Mouse (Mus musculus): ENCODE measurements around the gene Tuba4a.
"Not testable (repeated sequence)": the region's sequence is repeated elsewhere in the genome, so short reads cannot be mapped to it uniquely, and the experiment has no call there.

The Tuba4a gene

DNA sequence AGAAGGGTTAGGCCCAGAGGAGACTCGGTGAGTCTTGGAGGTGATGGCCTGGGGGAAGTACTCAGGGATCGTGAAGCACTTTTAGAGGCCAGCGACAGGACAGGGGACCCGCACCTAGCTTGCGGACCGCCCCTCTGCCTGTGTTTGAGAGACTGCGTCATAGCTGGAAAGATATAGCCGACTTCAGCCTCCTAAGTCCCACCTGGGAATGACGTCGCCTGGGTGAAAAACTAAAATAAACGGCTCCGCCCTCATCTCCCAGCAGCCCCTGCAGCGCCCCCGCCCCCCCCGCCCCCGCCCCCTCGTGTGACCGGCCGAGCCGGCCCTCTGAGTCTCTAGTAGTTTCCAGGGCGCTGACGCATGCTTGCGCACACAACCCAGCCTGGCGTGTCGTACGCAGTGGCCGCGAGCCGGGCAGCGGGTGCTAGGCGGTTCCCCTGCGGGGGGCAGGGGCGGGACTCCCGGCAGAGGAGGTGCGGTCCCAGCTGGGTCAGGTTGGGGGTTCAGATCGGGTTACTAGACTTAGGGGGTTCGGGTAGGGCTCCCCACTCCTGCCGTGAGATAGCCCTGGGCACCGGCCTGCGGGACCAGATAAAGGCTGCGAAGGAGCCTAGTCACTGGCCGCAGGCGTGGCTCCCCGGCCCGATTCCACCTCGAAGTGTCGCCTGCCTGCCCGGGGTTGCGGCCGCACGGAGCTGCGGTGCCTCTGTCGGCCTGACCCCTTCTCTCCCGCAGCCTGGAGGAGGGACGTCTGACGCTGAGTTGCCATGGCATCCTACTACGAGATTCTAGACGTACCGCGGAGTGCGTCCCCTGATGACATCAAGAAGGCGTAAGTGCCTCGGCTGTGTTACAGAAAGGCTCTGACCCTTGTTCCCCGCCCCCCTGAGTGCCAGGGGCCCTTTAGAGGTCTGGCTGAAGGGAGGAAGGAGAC lies 16.7 kb upstream of the Tuba4a start, which contains the start of gene Dnajb2:
TSS of gene Dnajb2 (plus strand) at position 290 of the 934 bp plus-strand sequence.
- DNase-seq (ENCODE audit: low spot score in 2 of 2) = peak; percentile 89 to 93

- DNase-seq (ENCODE audit: low spot score in 2 of 2) = peak; percentile 76 to 83
These were observed 14.9 kb upstream of the Tuba4a start for GRCm38 (mm10) chr1:75234606-75235005.

GRCm38 (mm10) chr1:75232489-75232888 lies 12.8 kb upstream of the Tuba4a start:
- not testable (repeated sequence) for DNase-seq (ENCODE audit: low spot score in 2 of 2)

GRCm38 (mm10) chr1:75231664-75232152 lies 12.0 kb upstream of the Tuba4a start, which contains the start of gene A630095N17Rik:
Gene A630095N17Rik (minus strand): TSS chr1:75232102.
- DNase-seq (ENCODE audit: low spot score in 2 of 2) = no peak

DNA sequence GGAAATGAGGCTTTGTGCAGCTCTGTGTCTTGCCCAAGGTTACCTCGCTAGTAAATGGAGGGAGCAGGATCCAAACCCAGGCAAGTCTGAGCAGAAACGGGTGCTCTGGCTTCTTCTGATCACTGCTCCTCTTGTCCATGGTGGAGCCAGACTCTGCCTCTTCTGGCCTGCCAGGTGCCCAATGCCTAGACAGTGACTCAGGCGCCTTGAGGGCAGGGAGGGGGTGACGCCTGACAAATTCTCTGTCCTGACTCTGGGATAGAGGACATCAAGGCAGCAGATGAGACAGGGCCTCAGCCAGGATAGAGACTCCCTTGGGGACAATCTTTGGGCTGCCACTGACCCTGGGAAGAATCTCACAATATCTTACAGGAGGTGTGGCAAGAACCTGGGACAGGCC lies 11.6 kb upstream of the Tuba4a start:
- no peak for DNase-seq (ENCODE audit: low spot score in 2 of 2)

DNA sequence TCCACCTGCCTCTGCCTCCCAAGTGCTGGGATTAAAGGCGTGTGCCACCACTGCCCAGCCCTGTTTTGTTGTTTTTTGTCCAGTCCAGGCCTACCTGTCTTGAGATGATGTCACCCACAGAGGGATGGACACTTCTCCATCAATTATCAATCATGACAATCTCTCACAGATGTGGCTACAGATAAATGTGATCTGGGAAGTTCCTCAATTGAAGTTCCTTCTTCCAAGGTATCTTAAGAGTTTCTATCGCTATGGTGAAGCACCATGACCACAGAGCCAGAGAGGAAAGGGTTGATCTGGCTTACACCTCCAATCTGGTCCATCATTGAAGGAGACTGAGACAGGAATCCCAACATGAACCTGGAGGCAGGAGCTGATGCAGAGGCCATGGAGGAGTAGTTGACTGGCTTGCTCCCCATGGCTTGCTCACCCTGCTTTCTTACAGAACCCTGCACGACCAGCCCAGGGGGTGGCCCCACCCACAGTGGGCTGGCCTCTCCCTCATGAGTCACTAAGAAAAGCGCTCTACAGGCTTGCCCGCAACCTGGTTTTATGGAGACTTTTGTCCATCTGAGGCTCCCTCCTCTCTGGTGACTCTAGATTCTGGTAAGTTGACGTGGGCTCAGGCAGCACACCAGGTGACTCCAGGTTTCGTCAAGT lies 10.8 kb upstream of the Tuba4a start:
- DNase-seq (ENCODE audit: low spot score in 2 of 2) = no peak

DNA sequence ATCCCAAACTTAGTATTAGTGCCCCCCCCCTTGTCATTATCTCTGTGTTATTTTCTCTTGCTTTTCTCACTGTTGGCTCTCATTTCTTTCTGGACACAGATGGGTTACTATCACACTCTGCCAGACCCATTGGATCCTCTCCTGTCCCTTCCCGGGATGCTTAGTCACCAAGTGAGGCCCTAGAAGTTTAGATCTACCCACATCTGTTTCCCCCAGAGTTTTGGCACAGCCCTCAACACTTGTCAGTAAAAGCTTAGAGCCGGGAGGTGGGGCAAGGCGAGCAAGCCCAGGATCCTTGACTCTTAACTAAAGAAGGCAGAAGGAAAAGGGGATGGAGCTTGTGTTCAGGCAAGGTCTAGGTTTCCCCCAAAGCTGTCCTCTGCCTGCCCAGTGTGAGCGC lies 9.5 kb upstream of the Tuba4a start:
- DNase-seq (ENCODE audit: low spot score in 2 of 2) = peak in 1 of 2 experiments; percentile 62

DNA sequence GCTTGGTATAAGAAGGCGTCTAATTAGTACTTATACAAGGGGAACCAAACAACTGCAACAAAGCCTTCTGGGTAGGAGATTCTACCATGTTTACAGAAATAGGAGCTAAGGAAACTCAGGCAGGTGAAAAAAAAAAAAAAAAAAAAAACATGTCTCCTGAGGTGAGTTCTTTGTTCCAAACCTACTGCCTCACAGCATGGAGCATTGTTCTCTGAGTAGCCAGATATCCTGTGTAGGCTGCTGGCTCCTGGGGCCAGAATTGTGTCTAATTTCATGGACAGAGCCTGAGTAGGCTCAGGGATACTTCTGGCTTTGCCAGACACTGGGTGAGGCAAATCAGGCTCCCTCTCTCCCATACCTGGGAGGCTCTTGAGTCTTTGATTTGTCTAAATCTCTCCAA lies 8.0 kb upstream of the Tuba4a start:
- DNase-seq (ENCODE audit: low spot score in 2 of 2) = peak in 1 of 2 experiments; percentile 47

DNA sequence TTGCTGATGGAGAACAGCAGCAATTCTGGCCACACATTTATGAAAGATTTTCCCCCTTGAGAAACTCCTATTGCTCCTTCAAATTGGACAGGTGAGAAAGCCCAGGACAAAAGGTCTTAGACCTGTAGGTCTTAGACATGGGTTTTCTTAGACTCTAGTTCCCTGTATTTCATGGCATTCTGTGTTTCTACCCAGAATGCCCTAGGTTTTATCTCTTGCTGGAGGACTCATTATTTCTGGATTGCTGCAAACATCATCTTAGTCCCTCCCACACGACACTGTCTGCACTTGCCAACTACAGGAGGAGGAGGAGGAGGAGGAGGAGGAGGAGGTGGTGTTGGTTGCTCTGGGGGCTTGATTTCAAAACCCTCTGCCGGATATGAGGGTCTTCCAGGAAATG lies 6.5 kb upstream of the Tuba4a start:
- DNase-seq (ENCODE audit: low spot score in 2 of 2) = no peak

GRCm38 (mm10) chr1:75225473-75225872 lies 5.8 kb upstream of the Tuba4a start:
- DNase-seq (ENCODE audit: low spot score in 2 of 2) = no peak

GRCm38 (mm10) chr1:75223532-75223931 lies 3.9 kb upstream of the Tuba4a start:
- DNase-seq (ENCODE audit: low spot score in 2 of 2) = peak in 1 of 2 experiments; percentile 61

- DNase-seq (ENCODE audit: low spot score in 2 of 2) = peak in 1 of 2 experiments; percentile 44
These were observed 3.3 kb upstream of the Tuba4a start for GRCm38 (mm10) chr1:75222926-75223325.

DNA sequence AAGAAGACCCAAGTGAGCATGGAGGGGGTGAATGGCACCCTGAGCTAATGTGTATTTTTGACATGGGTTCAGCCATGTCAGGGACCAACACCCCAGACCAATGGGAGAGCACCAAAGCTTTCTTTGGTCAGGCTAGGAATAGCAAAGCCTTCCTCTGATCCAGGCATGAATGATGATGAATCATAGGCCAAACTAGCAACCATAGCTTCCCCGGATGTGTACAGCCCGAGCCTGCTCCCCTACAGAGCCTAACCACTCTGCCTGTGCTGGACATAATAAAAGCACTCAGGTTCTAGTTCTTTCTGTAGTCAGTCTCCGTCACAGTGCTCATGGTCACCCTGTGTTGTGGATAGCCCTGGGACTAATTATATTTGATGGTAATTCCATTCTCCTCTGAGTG lies 1.9 kb upstream of the Tuba4a start:
- peak in 1 of 2 experiments; percentile 49 for DNase-seq (ENCODE audit: low spot score in 2 of 2)

GRCm38 (mm10) chr1:75219078-75219477 lies 587 bp downstream of the Tuba4a start:
- peak; percentile 98 to 99 for DNase-seq (ENCODE audit: low spot score in 2 of 2)

DNA sequence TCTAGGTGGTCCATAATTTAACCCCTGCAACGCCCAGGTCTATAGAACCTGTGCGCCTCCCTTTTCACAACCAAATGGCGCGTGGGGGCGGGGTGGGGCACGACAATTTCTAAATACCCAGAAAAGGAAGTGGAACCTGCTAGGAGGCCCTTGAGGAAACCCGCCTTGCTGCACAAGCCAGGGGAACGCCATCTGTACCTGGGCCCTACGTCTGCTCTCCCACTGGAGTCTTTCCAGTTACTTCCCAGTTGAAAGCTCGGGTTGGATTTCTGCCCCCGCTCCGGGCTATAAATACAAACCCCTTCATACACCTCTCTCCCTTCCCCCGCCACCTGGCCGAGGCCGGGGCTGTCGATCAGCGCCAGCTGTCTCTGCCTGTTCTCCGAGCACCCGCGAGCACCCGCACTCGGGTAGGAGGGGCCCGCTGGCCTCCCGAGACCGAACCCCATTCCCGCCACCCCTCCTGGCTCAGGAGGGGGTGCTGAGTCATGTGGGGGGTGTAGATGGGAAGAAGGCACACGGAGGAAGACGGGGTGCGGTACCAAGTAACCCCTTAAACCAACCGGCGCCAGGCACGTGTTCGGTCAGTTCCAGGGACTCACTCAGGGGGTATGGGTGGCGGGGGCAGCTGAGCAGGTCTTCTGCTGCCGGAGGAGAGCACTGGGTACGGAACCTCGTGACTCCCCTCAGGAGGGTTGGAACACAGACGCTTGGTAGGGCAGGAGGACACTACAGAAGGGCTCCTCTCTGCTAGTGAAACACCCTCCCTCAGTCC lies 1.3 kb downstream of the Tuba4a start:
- DNase-seq (ENCODE audit: low spot score in 2 of 2) = peak; percentile 72 to 87

- DNase-seq (ENCODE audit: low spot score in 2 of 2) = no peak
These were observed 1.8 kb downstream of the Tuba4a start for GRCm38 (mm10) chr1:75217893-75218226.

DNA sequence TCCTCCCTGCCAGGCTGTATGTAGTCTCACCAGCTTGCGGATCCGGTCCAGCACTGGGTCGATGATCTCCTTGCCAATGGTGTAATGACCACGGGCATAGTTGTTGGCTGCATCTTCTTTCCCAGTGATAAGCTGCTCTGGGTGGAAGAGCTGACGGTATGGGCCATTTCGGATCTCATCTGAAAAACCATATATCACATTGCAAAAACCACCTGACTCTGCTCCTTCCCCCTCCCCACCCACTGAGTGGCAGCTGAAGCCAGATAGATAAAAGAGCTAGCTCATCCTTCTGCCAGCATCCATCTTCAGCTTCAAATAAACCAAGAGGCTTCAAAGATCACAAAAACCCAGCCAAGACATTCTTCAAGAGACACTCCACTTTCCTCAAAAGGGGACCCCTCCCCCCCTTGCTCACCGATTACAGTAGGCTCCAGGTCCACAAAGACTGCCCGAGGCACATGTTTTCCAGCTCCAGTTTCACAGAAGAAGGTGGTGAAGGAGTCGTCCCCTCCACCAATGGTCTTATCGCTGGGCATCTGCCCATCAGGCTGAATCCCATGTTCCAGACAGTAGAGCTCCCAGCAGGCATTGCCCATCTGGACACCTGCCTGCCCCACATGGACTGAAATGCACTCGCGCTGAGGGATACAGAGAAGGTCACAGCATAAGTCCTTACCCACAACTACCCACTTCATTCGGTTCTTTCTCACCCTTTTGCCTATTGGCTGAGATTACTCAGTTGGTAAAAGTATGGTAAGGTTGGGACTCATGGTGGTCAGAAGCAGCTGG lies 2.7 kb downstream of the Tuba4a start:
- peak; percentile 66 to 71 for DNase-seq (ENCODE audit: low spot score in 2 of 2)

DNA sequence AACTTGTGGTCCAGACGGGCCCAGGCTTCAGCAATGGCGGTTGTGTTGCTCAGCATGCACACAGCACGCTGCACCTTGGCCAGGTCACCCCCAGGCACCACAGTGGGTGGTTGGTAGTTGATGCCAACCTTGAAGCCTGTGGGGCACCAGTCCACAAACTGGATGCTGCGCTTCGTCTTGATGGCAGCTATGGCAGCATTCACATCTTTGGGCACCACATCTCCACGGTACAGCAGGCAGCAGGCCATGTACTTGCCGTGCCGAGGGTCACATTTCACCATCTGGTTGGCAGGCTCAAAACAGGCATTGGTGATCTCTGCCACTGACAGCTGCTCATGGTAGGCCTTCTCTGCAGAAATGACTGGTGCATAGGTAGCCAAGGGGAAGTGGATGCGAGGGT lies 3.9 kb downstream of the Tuba4a start:
- DNase-seq (ENCODE audit: low spot score in 2 of 2) = peak in 1 of 2 experiments; percentile 65

DNA sequence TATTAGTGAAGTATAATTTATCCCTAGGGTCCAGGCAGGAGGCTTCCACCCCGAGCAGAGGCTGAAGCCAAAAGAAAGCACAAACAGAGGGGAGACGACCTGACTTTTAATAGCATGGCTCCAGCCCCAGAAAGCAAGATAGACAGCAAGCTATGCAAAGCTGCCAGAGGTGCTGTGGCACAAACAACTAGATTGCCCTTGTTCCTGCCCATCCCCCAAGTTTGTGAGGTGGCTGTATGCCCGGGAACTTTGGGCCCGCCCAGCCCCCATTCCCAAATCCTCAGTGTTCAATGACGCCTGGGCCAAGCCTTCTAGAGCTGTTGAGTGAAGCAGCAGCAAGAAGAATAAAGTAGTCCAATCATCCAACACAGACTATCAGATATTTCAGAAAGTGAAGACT lies 4.8 kb downstream of the Tuba4a start:
- DNase-seq (ENCODE audit: low spot score in 2 of 2) = peak in 1 of 2 experiments; percentile 67

- DNase-seq (ENCODE audit: low spot score in 2 of 2) = peak in 1 of 2 experiments; percentile 59
These were observed 5.2 kb downstream of the Tuba4a start for GRCm38 (mm10) chr1:75214442-75214841.

DNA sequence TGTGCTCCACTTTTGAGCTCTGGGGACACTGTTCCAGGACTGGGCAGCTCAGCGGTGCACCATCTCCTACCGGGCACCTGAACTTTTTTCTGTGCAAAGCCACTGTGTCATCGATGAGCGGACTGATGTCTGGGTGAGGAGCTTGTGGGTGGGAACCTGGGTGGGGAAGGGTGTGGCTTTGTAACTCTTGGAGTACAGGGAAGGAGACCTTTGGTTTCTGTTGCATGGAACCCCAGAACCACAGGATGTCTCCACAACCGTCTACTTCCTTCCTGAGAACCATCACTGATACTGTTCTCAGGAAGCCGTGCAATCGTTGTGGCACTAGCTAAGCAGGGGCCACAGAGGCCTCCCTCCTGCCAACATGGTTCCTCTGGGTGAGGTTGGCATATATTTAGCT lies 6.6 kb downstream of the Tuba4a start:
- peak; percentile 49 to 74 for DNase-seq (ENCODE audit: low spot score in 2 of 2)
